Mouse (Mus musculus) thymus, adult 18-20 months (tissue): ENCODE measurements around the gene Ccdc187.

Source experiments
- DNase-seq, 2 experiments: peaks; one replicate each; pipeline ENCODE4 v3.0.0; 2022; ENCODE audit warnings: mixed read lengths in 2 of 2

The Ccdc187 gene

DNA sequence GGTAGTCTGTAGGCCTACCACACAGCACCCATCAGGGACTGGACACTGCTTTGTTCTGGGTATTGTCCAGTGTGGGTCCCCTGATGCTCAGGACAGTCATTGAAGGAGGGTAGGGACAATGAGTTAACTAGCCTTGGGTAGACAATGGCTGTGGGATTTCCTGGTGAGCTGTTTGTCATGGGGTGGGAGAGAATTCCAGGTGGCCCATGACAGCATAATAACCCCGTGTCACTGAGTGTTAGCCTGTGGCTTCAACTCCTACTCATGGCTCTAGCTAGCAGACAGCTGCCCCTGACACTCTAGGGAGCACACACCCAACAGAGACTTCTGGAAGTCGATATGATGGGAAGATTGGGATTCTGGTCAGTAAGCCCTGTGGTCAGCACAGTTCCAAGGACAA, at the start of gene Ccdc187:
Gene Ccdc187, minus strand, starts transcription at position 101 of the 400 bp plus-strand sequence.
- DNase-seq = no peak

DNA sequence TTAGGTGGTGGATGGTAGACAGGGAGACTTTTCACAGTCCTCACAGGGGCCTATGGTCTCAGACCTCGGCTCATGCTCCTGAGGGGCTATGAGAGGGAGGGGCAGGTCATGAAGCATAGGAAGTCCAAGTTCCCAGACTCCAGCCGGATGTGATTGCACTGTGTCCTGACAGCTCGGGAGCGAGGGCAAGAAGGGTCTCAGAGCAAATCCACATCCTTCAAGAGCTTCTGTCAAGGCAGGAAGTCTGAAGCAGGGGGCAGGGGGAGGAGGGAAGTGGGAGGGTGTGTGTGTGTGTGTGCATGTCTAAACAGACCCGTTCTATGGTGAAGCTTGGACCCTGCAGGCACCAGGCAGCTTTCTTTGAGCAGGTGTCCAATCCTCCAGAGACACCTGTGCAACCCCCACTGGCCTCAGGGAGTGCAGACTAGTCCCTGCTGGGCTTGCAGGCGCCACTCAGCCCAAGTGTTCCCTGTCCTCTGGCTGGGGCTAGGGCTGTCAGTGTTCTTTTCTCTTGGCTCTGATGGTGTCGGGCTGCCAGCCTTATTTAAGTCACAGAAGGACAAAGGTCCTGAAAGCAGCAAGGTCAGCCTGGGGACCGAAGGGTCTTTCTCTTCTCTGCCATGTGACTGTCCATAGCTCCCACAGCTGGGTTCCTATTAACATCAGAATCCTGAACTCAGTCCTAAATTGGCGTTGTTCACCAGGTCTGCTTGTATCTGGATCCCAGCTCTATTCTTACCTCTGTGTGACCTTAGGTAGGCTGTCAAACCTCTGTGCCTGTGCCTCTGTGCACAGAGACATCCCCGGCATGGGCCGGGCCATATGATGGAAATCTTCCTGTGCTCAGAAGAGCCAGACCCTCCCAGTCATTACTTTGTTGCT, 48.5 kb upstream of the Ccdc187 start:
- no peak for DNase-seq

DNA sequence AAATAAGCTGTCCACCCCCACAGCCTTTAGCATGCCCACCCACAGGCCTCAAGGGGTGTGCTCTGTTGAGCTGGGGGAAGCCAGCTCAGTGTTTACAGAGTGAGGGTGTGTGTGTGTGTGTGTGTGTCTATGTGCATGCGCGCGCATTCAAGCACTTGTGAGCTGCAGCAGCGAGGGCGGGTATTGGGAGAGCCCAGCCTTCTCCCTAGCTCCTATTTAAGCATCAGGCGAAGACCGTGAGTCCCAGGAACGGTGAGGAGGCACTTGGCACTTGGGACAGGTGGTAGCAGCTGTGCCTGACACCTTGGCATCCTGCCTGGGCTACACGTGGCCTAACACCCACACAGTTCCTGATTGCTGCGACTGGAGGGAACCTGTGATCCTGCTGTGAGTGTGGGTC, 47.7 kb upstream of the Ccdc187 start:
- no peak for DNase-seq

DNA sequence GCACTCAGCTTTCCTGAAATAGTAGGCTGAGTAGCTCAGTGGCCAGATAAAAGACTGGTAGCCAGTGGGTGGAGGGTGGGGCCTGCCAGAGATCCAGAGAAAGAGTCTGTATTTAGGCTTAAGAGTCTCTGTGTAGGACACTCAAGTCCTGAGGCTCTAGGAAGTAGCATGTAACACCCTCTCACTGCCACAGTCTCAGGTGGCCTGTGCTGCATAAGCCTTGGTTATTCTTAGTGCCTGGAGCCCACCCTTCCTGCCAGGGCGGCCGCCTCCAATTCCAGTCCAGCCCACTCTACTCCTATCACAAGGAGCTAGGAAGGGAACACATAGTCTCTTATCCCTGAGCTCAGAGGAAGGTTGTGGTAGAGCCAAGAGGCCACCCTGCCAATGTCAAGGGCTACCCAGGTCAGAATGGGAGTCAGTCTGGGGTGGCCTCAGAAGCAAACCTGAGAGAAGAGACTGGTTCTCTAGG, 47.2 kb upstream of the Ccdc187 start:
- no peak for DNase-seq

DNA sequence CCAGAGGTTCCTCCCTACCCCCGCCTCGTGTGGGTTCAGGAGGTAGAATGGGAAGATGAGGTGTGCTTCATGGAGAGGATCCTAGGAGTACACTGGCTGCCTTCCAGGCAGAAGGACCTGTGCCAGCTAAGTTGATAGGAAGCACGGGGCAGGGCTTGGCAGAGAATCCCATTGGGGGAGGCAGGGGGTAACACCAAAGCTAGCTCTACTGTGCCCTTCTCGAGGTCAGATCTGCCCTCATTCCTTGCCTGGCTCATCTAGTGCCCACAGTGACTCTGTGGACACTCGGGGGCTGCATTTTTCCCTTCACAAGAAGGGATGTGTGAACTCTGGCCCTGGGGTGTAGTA, 44.8 kb upstream of the Ccdc187 start:
- no peak for DNase-seq

DNA sequence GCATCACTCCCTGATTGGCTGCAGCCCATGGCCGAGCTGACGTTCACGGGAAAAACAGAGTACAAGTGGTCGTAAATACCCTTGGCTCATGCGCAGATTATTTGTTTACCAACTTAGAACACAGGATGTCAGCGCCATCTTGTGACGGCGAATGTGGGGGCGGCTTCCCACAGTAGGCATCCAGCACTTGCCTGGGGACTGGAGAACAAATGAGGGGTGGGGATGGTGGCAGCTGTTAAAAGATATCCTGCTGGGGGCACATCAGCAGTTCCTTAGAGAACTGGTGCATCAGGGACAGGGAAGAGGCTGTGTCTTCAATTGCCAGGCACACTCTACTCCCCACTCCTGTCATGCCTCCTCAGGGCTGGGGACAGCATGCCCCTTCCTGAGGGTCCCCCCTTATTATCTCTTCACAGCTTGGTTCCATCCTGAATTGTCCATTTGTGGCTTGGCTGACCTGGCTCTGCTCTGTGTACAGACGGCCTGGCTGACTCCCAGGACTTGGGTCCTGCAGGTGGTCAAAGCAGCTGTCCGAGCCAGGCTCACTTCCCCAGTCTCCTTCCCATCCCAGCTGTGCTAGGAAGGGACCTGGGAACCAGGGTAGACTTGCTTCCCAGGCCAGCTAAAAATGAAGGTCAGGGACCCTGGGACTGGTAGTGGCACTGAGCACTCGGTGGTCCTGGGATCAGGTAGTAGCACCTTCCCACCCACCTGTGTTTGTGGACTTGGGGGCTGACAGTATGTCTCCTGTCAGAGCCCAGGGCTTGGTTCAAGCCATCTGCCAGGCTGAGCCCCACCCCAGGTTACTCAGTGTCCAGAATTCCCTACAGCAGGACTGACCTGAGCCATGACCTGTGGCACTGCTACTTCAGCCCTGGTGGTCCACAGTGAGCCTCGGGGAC, 44.2 kb upstream of the Ccdc187 start:
- DNase-seq = no peak

DNA sequence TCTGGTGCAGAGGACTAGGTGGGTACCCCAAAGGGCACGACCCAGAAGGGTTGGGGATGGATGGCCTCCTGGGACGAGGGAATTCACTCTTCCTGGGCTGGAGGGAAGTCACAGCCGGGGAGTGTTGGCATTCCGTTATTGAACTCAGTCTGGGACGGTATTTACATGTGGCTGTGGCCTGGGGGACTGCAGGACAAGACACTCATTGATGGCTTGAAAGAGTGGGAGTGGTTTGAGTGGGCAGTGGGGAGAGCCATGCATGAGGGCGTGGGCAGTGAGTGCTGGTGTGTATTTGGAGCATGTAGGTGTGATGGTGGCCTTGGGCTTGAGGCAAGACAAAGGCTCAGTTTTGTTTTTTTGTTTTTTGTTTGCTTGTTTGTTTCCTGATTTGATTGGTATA, 36.3 kb upstream of the Ccdc187 start:
- no peak for DNase-seq

DNA sequence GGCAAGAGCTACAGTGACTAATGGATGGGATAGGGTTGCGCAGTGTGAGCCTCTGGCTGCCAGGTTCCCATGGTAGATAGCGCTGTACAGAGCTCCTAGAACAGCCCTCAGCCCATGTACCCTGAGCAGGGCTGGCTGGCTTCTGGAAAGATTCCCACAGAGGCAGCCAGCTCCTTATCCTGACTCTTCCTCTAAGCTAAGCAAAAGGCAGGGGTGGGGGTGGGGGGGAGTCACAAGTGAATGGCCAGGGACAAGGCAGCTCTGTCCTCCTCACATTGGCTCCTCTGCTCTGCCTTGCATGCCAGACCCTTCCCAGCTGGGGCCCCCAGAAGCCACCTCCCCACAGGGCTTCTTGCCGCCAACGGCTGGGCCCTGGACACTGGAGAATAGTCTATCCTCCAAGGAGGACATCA, 35.7 kb upstream of the Ccdc187 start:
- DNase-seq = no peak

DNA sequence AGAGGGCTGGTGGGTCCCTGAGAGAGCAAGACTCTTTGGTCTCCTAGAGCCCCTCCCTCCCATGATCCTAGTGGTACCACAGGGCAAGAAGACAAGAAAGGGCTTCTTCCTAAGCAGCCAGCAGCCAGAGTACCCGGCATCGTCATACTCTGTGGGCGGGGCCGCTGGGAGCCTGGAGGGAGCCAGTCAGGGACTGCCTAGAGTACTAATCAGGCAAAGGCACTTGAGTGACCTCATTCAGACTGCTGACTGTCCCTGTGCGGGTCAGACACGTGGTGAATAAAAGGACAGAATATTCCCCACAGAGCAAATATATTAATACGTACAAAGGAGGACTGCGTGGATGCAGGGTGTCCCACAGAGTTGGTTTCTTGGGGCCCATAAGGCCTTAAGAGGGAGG, 35.0 kb upstream of the Ccdc187 start:
- DNase-seq = no peak

DNA sequence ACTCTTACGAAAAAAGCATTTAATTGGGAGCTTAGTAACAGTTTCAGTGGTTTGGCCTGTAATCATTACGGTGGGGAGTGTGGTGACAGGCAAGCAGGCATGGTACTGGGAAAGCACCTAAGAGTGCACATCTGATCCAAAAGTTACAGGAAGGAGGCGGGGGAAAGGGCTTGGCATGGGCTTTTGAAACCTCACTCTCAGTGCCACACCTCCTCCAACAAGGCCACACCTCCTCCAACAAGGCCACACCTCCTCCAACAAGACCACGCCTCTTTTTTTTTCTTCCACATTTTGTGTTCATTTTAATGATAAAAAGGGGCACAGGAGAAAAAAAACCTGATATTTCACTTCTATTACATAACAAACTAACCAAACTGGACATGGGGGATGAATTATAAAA, 33.5 kb upstream of the Ccdc187 start:
- DNase-seq = no peak

DNA sequence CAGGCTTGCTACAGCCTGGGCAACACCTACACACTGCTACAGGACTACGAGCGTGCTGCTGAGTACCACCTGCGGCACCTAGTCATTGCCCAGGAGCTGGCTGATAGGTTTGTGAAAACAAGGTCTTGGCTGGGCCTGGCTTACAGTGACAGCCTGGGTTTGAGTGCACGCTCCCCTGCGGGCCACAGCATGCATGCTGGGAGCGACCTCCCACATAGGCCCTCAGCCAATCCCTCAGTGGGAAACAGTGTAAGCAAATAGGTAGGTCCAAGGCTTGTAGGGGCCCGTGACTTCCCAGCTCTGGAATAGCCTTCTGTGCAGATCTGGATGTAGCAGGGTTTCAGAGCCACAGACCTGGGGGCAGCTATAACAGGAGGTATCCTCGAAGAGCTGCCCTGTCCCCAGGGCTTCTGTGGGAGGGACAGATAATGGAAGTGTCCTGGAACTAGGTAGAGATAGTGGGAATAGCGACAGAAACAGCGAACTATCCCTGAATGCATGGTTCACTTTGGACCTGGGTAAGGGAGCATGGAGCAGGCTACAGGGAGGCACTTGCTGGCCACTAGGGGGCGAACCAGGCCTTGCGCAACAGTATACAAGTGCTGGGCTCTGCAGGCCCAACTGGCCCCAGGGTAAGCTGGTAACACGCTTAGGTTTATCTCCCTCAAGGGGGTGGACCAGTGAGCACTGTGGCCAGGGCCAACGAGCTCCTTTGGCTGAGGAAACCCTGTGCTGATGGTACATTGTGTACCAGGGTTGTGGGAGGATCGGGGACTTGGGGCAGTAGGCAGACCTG, 31.2 kb upstream of the Ccdc187 start:
- no peak for DNase-seq

DNA sequence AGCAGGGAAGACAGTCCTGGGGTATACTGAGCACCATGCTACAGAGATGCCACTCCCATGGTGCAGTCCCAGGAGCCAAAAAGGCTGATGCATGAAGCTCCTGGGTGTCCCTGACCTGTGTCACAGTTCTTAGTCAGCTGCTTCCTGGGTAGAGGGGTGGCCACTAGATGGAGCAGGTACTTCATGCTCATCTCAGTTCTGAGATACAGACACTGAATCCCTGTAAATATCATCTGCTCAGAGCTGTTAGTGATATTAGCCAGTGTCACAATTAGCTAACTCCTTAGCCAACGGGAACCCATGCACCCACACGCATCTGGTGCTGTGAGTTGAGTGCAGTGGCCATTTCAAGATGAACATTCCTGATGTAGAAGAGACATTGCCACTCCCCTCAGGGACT, 30.6 kb upstream of the Ccdc187 start:
- DNase-seq = no peak

DNA sequence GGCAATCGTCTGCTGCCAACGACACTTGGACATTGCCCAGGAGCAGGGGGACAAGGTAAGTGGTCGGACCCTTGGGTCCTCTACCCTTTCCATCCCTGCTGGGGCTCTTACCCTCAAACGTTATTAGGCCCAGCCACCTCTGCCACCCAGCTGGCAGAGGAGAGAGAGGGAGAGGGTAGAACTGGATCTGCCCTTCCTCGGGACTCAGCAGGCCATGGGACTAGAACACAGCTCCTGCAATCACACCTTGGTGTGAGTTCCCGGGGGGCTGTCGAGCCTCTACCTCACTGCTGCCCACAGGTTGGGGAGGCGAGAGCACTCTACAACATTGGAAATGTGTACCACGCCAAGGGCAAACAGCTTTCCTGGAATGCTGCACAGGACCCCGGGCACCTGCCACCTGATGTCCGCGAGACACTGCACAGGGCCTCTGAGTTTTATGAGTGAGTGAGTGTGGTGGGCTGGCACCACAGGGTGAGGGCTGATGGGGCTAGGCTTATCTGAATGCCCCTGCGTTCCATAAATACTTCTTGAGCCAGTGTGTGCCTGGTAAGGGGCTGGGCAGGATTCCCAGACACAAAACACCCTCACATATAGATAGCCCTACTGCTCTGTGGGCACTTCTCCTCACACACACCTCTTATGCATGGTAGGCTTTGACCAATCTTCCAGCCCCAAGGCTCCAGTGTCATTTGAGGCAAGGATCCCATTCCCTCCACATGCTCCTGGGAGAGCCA, 29.4 kb upstream of the Ccdc187 start:
- no peak for DNase-seq

DNA sequence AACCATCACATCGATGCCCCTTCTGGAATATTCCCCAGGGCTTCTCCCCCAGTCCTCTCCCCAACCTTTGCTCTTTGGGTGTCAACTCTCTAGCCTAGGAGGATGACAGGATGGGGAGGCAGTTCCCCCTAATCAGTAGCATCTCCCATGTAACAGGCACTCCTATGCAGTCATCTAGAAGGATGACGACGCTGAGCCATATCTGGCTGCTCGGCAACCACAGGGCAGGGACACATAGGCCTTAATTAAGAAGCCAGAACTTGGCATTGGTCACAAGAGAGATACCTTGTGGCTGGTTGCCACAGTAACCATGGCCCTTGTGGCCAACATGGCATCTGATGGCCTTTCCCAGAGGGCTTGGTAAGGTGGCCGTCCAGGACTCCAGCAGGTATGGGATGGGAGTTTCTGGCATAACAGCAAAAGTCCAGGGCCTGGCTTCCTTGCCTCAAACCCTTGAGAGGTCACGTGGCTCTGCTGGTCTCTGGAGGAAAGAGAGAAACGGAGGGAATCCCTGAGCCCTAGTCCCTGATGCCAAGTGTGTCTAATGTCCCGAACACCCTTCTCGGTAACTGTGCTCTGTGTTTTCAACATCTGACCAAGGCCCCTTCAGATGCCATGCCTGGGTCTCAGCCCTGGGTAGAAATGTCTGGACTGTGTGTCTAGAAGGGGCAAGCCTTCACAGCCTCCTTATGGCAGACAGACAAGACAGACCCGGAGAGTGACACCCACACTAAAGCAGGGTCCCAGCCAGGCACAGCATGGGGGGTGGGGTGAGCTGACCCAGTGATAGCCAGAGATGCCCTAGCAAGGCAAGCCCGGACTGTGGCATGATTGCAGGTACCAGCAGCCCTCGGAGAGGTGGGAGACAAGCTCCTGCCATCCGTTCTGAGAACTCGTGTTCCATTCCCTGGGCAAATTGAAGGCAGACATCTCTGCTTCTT, 26.2 kb upstream of the Ccdc187 start:
- DNase-seq = no peak

DNA sequence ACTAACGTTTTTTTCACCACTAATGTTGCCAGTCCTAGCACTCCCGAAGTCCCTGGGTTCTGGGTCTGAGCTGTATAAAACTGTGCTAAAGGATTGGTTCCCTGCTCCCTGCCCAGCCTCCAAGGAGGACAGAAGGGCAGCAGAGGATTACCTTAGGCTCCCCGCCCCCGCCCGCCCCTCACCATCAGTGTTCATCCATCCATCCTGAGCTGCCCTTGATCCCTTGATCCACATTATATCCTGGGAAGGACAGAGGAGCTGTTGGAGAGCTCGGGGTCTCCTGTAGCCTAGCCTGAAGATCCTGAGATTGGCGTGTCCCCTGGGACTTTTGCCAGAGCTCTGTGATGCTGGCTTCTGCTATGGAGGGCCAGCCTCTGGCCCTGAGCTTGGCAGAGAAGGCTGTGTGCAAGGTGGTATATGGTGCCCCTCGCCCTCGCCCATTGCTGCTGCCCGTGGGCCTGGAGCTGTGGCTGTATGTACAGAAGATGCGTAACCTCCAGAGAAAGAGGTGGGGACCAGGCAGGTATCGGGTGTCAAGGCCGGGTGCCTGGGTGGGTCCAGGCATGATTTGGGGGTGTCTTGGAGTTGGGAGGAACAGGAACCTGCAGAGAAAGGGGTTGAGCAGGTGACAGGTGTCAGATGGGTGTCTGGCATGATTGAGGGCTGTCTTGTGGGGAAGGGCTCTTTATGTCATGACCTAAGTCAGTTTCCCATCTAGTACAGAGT, 25.3 kb upstream of the Ccdc187 start:
- DNase-seq = no peak

DNA sequence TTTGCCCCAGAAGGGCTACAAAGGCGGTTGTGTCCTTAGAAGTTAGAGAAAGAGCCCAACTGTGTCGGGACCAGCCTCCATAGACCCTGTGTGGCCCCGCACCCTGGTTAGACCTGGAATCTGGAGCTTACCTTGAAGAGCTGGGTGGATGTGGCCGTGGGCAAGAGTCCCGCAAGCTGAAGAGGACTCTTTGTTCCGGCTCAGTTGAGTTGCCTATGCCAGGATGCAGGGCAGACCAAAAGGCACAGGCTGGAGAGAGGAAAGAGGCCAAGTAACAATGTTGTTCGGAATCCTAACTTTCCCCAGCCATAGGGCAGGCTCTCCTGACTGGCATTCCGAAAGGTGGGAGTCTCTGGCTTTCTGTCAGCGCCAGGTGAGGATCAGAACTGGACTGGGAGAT, 24.8 kb upstream of the Ccdc187 start:
- DNase-seq = no peak

DNA sequence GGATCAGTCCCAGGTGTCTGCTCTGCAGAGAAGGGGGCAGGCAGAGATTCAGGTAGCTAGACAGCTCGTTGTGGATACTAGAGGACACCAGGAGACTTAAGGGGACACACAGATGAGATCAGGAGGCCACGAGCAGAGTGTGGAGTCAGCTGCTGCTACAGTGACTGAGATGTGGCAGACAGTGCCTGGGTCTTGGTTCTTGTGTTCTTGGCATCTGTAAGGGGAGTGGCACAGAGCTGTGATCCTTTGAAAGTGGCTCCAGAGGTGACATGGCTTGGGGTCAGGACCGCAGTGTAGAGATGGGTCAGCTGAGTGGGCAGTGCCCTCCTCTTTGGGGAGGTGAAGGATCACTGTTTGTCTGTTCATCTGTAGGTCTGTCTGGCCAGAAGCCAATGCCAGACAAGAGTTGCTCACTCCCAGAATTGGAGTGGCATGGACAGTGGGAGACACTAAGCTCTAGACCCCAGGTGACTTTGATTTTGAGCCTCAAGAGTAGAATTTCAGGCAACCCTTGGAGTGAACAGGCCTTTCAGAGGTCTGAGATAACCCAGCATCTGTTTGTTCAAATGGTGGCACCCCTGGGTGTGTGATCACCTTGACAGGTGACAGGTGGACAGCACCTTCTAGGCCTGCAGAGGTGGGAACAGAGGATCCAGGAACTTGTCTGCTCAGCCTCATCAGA, 23.8 kb upstream of the Ccdc187 start:
- DNase-seq = no peak

DNA sequence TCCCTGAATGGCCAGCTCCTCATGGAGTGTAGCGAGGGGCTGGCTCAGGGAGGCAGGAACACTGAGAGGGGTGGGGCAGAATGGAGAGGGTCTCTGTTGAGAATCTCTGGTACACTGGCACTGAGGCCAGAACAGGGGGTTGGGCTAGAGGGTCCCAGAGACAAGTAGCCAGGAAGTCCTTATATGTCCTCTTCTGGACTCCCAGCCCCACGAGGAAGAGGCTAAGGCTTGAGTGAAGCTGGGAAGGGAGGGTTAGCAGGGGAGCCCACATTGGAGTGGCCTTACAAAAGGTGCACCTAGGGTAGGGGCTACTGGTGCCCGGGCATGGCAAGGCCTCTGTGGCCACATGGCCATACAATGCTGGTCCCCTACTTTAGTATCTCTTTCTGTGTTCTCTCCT, 23.0 kb upstream of the Ccdc187 start:
- DNase-seq = no peak

DNA sequence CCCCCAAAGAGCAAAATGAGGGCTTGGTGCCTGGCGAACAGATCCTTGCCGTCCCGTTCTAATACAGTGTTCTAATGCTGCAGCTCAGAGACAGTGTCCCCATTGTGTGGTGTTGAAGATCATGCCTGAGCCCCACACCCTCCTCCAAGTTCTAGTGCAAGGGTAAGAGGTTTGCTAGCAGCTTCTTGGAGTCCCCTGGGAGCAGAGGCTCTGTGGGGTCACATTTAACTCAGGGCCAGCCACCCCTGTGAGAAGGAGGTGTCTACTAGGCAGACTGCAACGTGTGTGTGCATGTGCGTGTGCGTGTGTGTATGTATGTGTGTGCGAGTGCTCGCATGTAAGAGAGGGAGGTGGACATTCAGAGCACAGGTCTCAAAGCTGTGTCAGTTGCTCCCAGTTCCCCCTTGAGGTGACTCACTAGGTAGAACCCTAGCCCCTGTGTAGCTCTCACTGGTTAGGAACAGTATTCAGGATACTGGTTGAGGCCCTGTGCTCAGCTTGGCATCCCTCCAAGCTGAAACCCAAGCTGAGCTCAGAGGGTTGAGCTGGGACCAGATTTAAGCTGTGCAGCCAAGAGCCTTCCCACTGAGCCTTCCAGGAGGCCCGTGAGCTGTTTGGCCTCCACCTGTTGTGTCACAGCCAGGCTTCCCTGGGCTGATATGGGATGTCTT, 22.4 kb upstream of the Ccdc187 start:
- DNase-seq = no peak
